Mouse (Mus musculus): ENCODE measurements around the gene Vmn1r155. TPM values are rescaled to one million over a fixed set of nuclear protein-coding genes. Genes with fewer than 3 reads are reported as not detected.
"Not testable (repeated sequence)": the region's sequence is repeated elsewhere in the genome, so short reads cannot be mapped to it uniquely, and the experiment has no call there.

The Vmn1r155 gene
- total RNA-seq (2021), result not detected
- long read RNA-seq, experiment 1, result 0 reads
- long read RNA-seq, experiment 2, result 0 reads

DNA sequence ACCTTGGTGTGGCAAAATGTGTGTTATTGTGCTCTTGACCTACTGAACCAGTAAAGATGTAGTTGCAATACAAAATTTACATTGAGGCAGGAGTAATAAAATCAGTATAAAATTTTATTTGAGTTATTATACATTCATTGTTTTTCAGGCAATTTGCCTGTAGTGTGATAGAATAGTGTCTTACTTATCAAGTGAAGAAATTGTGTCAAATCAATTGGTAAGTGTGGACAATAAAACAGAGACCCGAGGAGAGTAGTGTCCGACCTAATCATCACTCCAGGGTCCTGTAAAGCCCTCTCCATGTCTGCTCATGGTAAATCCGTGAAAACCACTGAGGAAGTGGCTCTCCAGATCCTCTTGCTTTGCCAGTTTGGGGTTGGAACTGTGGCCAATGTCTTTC is at the start of gene Vmn1r155:
TSS of gene Vmn1r155 (plus strand) at position 301 of the 400 bp plus-strand sequence.
- intact Hi-C loops (cut with DNase I); H3K4me3 ChIP-seq; DNase-seq (ENCODE audit: extremely low spot score in 1 of 2, low spot score in 2 of 2); H3K27ac ChIP-seq: not testable (repeated sequence)

DNA sequence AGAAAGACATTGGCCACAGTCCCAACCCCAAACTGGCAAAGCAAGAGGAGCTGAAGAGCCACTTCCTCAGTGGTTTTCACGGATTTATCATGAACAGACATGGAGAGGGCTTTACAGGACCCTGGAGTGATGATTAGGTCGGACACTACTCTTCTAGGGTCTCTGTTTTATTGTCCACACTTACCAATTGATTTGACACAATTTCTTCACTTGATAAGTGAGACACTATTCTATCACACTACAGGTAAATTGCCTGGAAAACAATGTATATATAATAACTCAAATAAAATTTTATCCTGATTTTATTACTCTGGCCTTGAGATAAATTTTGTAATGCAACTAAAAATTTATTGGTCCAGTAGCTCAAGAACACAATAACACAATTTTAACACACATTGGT is 34.4 kb downstream of the Vmn1r155 start, which contains the start of gene Gm8693:
TSS of gene Gm8693 (minus strand) at position 101 of the 400 bp plus-strand sequence.
- H3K27ac ChIP-seq; H3K4me3 ChIP-seq; DNase-seq (ENCODE audit: extremely low spot score in 1 of 2, low spot score in 2 of 2); intact Hi-C loops (cut with DNase I): not testable (repeated sequence)

Other genes starting within 250 kb of the Vmn1r155 start
- gene Vmn1r148, start 244.4 kb upstream of the Vmn1r155 start, total RNA-seq (2021), result not detected
- not detected for gene Vmn1r149, start 219.8 kb upstream of the Vmn1r155 start, total RNA-seq (2021)
- not detected for gene Gm10665, start 193.9 kb upstream of the Vmn1r155 start, total RNA-seq (2021)
- gene Vmn1r151, start 158.3 kb upstream of the Vmn1r155 start, total RNA-seq (2021), result not detected
- not detected for gene Vmn1r152, start 135.1 kb upstream of the Vmn1r155 start, total RNA-seq (2021)
- gene Gm8677, start 123.1 kb upstream of the Vmn1r155 start, total RNA-seq (2021), result not detected
- gene Gm4201, start 92.7 kb upstream of the Vmn1r155 start, total RNA-seq (2021), result not detected
- not detected for gene Gm4565, start 69.9 kb upstream of the Vmn1r155 start, total RNA-seq (2021)
- not detected for gene Gm8693, start 34.3 kb downstream of the Vmn1r155 start, total RNA-seq (2021)
- gene Gm4567, start 61.7 kb downstream of the Vmn1r155 start, total RNA-seq (2021), result not detected
- gene Vmn1r157, start 103.7 kb downstream of the Vmn1r155 start, total RNA-seq (2021), result not detected
- gene Vmn1r158, start 132.8 kb downstream of the Vmn1r155 start, total RNA-seq (2021), result not detected
- gene Vmn1r159, start 185.6 kb downstream of the Vmn1r155 start, total RNA-seq (2021), result not detected
- not detected for gene Vmn1r160, start 213.2 kb downstream of the Vmn1r155 start, total RNA-seq (2021)

Data from left cerebral cortex, adult 2 months (tissue).